Mouse (Mus musculus) kidney, adult 2 months (tissue): ENCODE measurements around the gene Pglyrp1.
A peak's percentile ranks its signal among the peaks of the same experiment; 100 is the strongest.

Source experiments
- CTCF ChIP-seq: fragments of 200-500 bp; conservative IDR thresholded peaks from 2 replicates; pipeline ENCODE4 v1.5.1; 2011; ENCODE audit warnings: low read depth, mild to moderate bottlenecking, control low read depth, low read length, moderate library complexity, mixed read lengths; ENCODE audit not compliant: insufficient read depth, insufficient read length
- POLR2A ChIP-seq: fragments of 200-500 bp; IDR thresholded peaks from one replicate; pipeline ENCODE4 v1.6.1; 2011; ENCODE audit warnings: low read depth, low read length, control low read depth

DNA sequence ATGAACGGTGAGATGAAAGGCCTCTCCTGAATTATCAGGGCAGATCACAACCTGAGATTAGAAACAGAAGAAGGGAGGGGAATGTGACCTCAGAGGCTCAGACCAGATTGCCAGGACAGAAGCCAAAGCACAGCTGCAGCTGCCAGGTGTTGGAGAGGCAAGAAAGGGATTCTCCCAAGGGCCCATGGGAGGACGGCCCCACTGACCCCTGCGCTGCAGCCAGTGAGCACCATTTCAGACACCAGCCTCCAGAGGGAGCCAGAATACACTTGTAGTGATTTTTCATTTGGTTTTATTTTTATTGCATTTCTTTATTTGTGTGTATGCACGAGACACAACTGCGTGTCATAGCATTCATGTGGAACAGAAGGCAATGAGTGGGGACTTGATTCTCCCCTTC is 25.4 kb downstream of the Pglyrp1 start:
- TF ChIP-seq POLR2A (no peak), CTCF (peak; percentile 61)
